Mouse (Mus musculus) layer of hippocampus, postnatal 14 days (tissue): ENCODE results near the gene Fign. TPM values are rescaled to one million over a fixed set of nuclear protein-coding genes. Genes with fewer than 3 reads are reported as not detected.
A peak's percentile ranks its signal among the peaks of the same experiment; 100 is the strongest.

Experiments used
- DNase-seq, 2 experiments: peaks; one replicate each; pipeline ENCODE4 v3.0.0; 2021 to 2022; ENCODE audit warnings: low spot score in 2 of 2, mixed read lengths in 1 of 2
- total RNA-seq, 2 experiments: library from RNA; stranded (reverse); gene quantifications; 2 replicates each; pipeline ENCODE4 v1.2.3; 2021

The Fign gene
- total RNA-seq, 2 experiments from 2014 or later: 1.8 to 2.5 TPM

- DNase-seq: no peak
Measured at GRCm38 (mm10) chr2:64065511-64065910, 32.3 kb downstream of the Fign start.

- no peak for DNase-seq
Measured at GRCm38 (mm10) chr2:64059477-64059876, 38.4 kb downstream of the Fign start.

- DNase-seq: no peak
Measured at GRCm38 (mm10) chr2:64048142-64048541, 49.7 kb downstream of the Fign start.

- DNase-seq: peak; percentile 41 to 79
Measured at GRCm38 (mm10) chr2:64043099-64043498, 54.7 kb downstream of the Fign start.

- no peak for DNase-seq
Measured at GRCm38 (mm10) chr2:64035393-64035792, 62.4 kb downstream of the Fign start.

- DNase-seq: no peak
Measured at GRCm38 (mm10) chr2:64033871-64034270, 64.0 kb downstream of the Fign start.

GRCm38 (mm10) chr2:64025961-64026360 is 71.9 kb downstream of the Fign start:
- DNase-seq: no peak

- DNase-seq: no peak
Measured at GRCm38 (mm10) chr2:63994304-63995023, 103.4 kb downstream of the Fign start.

GRCm38 (mm10) chr2:63985426-63985825 is 112.4 kb downstream of the Fign start:
- no peak for DNase-seq

- no peak for DNase-seq
Measured at GRCm38 (mm10) chr2:63982351-63982751, 115.5 kb downstream of the Fign start.

GRCm38 (mm10) chr2:63981449-63981848 is 116.4 kb downstream of the Fign start:
- DNase-seq: no peak

- DNase-seq: no peak
Measured at GRCm38 (mm10) chr2:63969633-63970032, 128.2 kb downstream of the Fign start.

- no peak for DNase-seq
Measured at GRCm38 (mm10) chr2:63931041-63931440, 166.8 kb downstream of the Fign start.

- no peak for DNase-seq
Measured at GRCm38 (mm10) chr2:63926481-63927097, 171.2 kb downstream of the Fign start.

- DNase-seq: no peak
Measured at GRCm38 (mm10) chr2:63925721-63926235, 172.1 kb downstream of the Fign start.
